Mouse (Mus musculus) layer of hippocampus, postnatal 36 days (tissue): Measurements from ENCODE around the gene Sema6d. TPM values are rescaled to one million over a fixed set of nuclear protein-coding genes. Genes with fewer than 3 reads are reported as not detected.

Experiments used
- DNase-seq, 2 experiments: peaks; one replicate each; pipeline ENCODE4 v3.0.0; 2022
- total RNA-seq, 2 experiments: library from RNA; stranded (reverse); gene quantifications; 2 replicates each; pipeline ENCODE4 v1.2.3; 2021

Gene Sema6d
- total RNA-seq, 2 experiments from 2014 or later = 59.3 to 59.4 TPM

DNA sequence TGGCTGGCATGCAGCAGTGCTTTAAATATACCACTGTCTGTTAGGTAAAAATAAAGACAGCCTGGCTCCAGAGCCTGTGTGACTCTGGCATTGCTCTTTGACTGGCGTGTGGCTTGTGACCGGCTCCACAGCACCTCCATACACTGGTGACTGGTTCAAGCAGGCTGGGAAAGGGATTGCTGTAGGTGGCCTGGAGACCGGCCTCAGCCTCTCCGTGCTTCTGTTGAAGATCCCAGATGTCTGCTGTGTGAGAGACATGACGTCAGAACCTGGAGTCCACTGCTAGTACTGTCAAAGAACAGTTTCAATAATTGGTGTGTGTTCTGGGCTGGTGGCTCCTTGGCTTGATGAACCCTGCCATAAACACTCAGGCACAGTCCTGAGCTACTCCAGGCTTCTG, 528.3 kb downstream of the Sema6d start:
- DNase-seq = no peak

DNA sequence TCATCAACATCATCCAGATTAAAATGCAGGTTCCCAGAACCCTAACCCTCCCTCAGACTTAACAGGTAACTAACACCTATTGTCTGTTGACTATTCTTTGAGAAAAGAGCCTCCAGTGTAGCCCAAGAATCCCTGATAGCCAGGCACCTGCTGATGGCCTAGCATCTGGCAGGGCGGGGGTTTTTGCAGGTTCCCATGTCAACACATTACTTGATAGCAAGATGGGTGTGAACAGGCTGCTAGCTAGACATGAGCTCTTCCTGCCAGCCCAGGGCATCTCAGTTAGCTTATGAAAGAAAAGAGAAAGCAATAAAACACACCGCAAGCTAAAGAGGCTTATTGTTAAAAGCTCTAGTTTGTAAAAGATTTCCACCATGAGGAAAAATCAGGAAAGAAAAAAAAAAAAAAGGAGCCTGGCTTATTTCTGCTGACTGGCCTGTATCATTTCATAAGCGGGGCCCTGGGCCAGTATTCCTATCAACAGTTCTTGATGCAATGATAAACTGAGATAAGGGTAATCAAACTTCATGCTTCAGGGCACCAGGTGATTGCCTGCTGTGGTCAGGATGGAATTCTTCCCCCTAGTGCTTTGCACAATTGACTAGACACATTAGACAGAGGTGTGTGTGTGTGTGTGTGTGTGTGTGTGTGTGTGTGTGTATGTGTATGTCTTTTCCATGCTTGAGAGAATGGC, 528.9 kb downstream of the Sema6d start:
- DNase-seq = no peak

- no peak for DNase-seq
These were observed 530.7 kb downstream of the Sema6d start for GRCm38 (mm10) chr2:124620470-124620869.

GRCm38 (mm10) chr2:124621972-124622621, 532.3 kb downstream of the Sema6d start:
- no peak for DNase-seq

GRCm38 (mm10) chr2:124624247-124624929, 534.6 kb downstream of the Sema6d start:
- DNase-seq = no peak

DNA sequence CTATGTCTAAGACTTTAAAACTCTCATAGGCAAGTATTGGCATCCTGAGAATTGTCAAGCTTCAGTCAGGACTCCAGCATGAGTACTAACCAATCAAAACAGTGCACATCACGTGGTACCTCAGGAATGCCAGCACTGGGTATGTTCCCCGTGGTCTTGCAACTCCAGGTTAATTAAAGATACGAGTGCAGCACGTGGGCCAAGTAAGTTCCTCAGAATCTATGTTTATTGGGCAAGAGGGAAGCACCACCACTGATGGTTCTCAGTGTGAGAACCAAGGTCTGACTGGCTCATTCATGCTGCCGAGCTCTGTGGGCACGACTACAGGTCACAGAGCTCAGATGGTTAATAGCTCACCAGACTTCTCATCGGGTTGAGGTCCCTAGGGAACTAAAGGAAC, 536.7 kb downstream of the Sema6d start:
- DNase-seq = no peak

DNA sequence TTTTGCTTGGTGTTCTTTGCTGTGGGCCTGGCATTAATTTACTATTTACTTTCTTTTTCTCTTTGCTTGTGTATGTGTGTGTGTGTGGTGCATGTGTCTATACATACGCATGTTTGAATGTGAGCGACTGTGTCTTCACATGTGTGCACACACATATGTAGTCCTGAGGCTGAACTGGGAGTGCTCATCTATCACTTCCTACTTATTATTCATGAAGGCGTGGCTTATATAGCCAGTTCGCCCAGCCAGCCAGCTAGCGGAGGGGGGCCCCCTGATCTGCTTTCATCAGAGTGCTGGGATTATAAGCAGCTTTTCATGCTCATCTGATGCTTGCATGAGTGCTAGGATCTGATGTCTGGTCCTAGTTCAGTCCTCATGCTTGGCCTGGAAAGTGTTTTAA, 537.9 kb downstream of the Sema6d start:
- DNase-seq = no peak

GRCm38 (mm10) chr2:124628701-124629100, 538.9 kb downstream of the Sema6d start:
- DNase-seq = no peak

- DNase-seq = no peak
These were observed 544.7 kb downstream of the Sema6d start for GRCm38 (mm10) chr2:124634400-124634998.

DNA sequence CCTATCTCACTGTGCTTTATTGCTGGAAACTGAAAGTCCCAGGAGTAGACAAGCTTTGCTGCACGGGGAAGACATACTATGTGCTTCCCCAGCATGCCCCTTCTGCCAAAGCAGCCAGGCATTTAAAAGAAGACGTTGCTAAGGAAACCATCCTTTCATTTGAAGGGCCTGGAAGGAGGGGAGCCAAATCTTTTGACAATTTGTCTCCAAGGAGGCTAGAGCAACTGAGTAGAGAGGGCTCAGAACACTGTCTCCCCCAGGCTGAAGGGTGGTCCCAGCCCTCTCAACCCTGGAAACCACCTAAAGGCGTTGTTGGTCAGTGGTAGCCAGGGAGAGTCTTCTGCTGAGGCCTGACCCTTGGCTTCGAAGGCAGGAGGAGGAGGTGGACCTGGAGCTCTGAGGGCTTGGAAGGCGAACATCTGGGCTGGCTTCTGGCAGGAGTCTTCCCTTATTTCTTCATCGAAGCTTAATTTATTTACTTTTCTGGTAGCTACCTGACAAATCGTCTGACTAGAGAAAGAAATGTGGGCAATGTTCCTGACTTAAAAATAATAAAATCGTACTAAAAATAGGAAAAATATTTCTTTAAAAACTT, 545.6 kb downstream of the Sema6d start:
- DNase-seq = no peak

DNA sequence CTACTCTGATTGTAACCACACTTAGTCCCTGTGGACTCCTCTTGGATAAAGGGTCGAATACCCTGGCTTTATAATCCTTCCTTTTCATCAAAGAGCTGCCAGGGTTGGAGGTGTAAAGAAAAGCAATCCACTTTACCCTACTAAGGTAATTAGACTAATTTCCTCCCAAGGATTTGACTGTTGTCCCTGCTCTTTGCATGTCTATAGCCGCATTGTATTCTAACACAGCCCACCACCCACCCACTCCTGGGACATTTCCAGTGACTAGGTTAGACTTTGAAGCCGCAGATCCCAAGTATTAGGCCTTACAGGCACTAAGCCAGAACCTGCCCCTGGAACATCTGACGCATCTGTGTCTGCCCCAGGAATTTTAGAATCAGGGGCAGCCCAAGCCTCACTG, 547.3 kb downstream of the Sema6d start:
- DNase-seq = no peak

DNA sequence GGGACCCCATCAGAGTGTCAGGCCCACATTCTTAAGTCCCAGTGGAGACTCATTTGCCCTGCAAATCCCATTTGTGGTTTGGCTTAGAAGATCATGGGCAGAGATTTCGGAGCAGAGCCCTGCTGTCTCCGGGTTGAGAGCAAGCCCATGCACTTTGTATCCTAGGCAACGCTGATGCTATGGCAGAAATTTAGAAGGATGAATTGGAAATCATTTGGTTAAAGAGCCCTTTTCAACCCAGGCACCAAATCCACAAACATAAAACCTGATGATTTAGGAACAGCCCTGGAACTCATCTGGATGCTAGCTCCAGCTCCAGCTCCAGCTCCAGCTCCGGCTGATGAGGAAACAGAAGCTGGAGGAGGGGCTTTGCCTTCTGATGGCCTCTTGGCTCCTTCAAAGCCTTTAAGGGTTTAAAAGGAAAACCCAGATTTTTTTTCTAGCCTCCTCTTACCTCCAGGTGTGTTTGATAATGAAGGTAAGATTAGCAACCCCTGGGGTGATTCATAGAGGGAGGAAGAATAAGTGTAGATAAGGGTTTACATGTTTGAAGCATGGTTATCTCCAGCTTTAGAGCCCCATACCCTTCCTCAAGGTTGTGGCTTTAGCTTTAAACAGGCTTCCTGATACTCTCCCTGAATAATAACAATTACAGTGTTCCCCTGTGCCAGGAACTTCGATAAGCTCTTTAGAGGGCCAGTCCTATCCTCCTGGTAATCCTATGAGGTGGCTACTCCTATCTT, 549.6 kb downstream of the Sema6d start:
- DNase-seq = no peak

- no peak for DNase-seq
These were observed 550.9 kb downstream of the Sema6d start for GRCm38 (mm10) chr2:124640500-124641193.

DNA sequence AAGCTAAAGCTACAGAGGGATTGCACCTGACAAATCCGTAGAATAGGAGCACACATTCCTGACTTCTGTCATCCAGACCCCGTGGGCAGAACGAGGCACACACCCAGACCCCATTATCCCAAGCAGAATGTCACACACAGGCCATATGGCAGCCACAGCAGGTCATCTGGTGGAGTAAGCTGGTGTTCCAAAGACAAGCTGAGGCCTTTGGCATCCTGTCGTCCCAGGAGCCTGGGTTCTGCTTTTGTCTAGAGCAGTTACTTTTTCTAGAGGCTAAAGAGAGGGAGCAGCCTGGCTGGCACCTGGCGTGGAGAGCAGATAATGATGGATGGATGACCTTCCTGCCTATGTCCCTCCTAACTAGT, 551.4 kb downstream of the Sema6d start:
- peak in 1 of 2 experiments; percentile 28 for DNase-seq

GRCm38 (mm10) chr2:124642131-124642530, 552.4 kb downstream of the Sema6d start:
- no peak for DNase-seq

DNA sequence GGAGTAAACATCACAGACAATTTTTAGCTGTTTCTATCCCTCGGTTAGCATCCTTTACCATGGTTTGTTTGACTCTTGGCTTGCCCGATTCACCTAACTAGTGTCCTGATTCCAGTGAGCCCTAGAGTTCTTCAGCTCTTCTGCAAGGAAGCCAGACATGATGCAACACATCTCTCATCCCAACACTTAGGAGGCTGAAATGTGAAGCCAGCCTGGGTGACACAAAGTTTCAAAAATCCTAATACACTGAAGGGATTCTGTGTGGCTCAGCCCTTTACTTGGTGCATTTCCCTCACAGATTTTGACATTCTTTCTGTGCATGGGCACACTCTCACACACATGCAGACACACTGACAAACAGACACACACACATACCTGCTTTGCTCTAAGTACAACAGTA, 560.8 kb downstream of the Sema6d start:
- no peak for DNase-seq

GRCm38 (mm10) chr2:124651146-124651545, 561.4 kb downstream of the Sema6d start:
- DNase-seq = no peak

DNA sequence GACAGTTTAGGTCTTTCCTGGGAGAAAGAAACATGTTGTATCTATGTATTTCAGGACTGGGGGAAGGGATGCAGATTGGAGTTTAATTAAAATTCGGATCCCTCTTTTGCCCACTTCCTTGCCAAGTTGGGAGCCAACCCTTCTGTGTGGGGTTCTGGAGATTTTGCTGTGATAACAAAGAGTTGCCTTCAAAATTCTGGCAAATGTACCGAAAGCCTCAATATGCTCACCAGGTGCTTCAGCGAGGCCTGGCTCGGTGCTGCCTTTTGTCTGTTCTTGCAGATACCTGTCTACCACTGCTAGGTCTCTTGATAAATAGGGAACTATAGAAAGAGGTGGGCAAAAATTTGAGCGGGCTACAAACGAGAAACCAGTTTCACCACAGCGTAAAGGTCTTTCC, 563.4 kb downstream of the Sema6d start:
- no peak for DNase-seq

- DNase-seq = no peak
These were observed 567.6 kb downstream of the Sema6d start for GRCm38 (mm10) chr2:124657358-124657757.

- no peak for DNase-seq
These were observed 568.6 kb downstream of the Sema6d start for GRCm38 (mm10) chr2:124658374-124658773.

- no peak for DNase-seq
These were observed 569.8 kb downstream of the Sema6d start for GRCm38 (mm10) chr2:124659601-124660000.

DNA sequence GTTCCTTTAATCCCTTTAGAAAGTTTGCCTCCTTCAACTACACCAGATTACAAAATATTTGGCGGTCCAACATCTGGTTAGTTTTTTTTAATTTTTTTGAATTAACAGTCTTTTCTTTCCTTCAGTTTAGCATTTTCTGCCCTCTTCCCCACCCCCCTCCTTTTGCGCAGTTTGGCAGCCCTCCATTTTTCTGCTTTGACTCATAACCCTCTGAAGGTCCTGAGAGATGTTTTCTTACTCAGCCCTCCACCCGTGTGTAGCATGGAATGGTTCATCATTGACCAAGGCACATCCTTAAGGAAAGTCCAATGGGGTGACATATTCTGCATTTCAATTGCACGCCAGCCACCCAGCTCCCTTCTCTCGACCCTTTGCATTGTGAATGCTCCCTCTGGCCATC, 570.9 kb downstream of the Sema6d start:
- DNase-seq = no peak
